Mouse (Mus musculus): ENCODE results near the gene Ccl5. TPM values are rescaled to one million over a fixed set of nuclear protein-coding genes. Genes with fewer than 3 reads are reported as not detected.

Gene Ccl5
- polyA plus RNA-seq, 1 experiment from 2014 or later: 1.8 TPM

- ATAC-seq: no peak
Measured at GRCm38 (mm10) chr11:83550186-83550632, 19.9 kb upstream of the Ccl5 start.

GRCm38 (mm10) chr11:83544214-83544613, 13.9 kb upstream of the Ccl5 start:
- no peaks in the 10 kb centered on the region for H3K9me3 ChIP-seq (ENCODE audit: control insufficient read depth)
- WGBS: 58% methylated on average over 3 of the region's 3 CpGs
- no peak overlapping the region for H3K27ac ChIP-seq (ENCODE audit: low read depth, low read length)
- H3K4me1 ChIP-seq (replicated peaks; ENCODE audit: control insufficient read depth, insufficient read depth, low read length): no peaks in the 10 kb centered on the region
- H3K36me3 ChIP-seq (ENCODE audit: control insufficient read depth, insufficient read depth): no peaks in the 10 kb centered on the region
- H3K4me3 ChIP-seq (ENCODE audit: low read depth, low read length): no peak overlapping the region
- no peak for TF ChIP-seq CTCF (IDR thresholded peaks at IDR 0.05; ENCODE audit: low read depth)
- H3K4me2 ChIP-seq (replicated peaks; ENCODE audit: low read depth): no peak overlapping the region
- no peak for ATAC-seq
- H3K9ac ChIP-seq (ENCODE audit: low read depth, low read length): no peak overlapping the region
- no peaks in the 10 kb centered on the region for H3K27me3 ChIP-seq (replicated peaks; ENCODE audit: control insufficient read depth, insufficient read depth, low read length)

More at GRCm38 (mm10) chr11:83550186-83550632, 19.9 kb upstream of the Ccl5 start:
- H3K27ac ChIP-seq (ENCODE audit: low read depth, low read length): no peak overlapping the region
- H3K4me1 ChIP-seq (replicated peaks; ENCODE audit: control insufficient read depth, insufficient read depth, low read length): no peaks in the 10 kb centered on the region
- H3K4me3 ChIP-seq (ENCODE audit: low read depth, low read length): no peak overlapping the region
- 79% methylated on average over 5 of the region's 5 CpGs for WGBS
- no peak overlapping the region for H3K9ac ChIP-seq (ENCODE audit: low read depth, low read length)
- no peaks in the 10 kb centered on the region for H3K27me3 ChIP-seq (replicated peaks; ENCODE audit: control insufficient read depth, insufficient read depth, low read length)
- no peaks in the 10 kb centered on the region for H3K36me3 ChIP-seq (ENCODE audit: control insufficient read depth, insufficient read depth)
- H3K4me2 ChIP-seq (replicated peaks; ENCODE audit: low read depth): no peak overlapping the region
- TF ChIP-seq CTCF (IDR thresholded peaks at IDR 0.05; ENCODE audit: low read depth): no peak
- H3K9me3 ChIP-seq (ENCODE audit: control insufficient read depth): no peaks in the 10 kb centered on the region

- 79% methylated on average over 3 of the region's 3 CpGs for WGBS
- Histone ChIP-seq H3K4me2 (replicated peaks; ENCODE audit: low read depth) (no peak overlapping the region), H3K4me1 (replicated peaks; ENCODE audit: control insufficient read depth, insufficient read depth, low read length) (no peaks in the 10 kb centered on the region), H3K27me3 (replicated peaks; ENCODE audit: control insufficient read depth, insufficient read depth, low read length) (no peaks in the 10 kb centered on the region), H3K36me3 (ENCODE audit: control insufficient read depth, insufficient read depth) (no peaks in the 10 kb centered on the region), H3K9ac (ENCODE audit: low read depth, low read length) (no peak overlapping the region), H3K9me3 (ENCODE audit: control insufficient read depth) (no peaks in the 10 kb centered on the region), H3K4me3 (ENCODE audit: low read depth, low read length) (no peak overlapping the region), H3K27ac (ENCODE audit: low read depth, low read length) (no peak overlapping the region)
- no peak for TF ChIP-seq CTCF (IDR thresholded peaks at IDR 0.05; ENCODE audit: low read depth)
- ATAC-seq: no peak
Measured at GRCm38 (mm10) chr11:83541415-83541814, 11.1 kb upstream of the Ccl5 start.

- Histone ChIP-seq H3K9me3 (ENCODE audit: control insufficient read depth) (no peaks in the 10 kb centered on the region), H3K4me2 (replicated peaks; ENCODE audit: low read depth) (no peak overlapping the region), H3K4me1 (replicated peaks; ENCODE audit: control insufficient read depth, insufficient read depth, low read length) (no peaks in the 10 kb centered on the region), H3K36me3 (ENCODE audit: control insufficient read depth, insufficient read depth) (no peaks in the 10 kb centered on the region), H3K27ac (ENCODE audit: low read depth, low read length) (no peak overlapping the region), H3K27me3 (replicated peaks; ENCODE audit: control insufficient read depth, insufficient read depth, low read length) (no peaks in the 10 kb centered on the region), H3K4me3 (ENCODE audit: low read depth, low read length) (no peak overlapping the region), H3K9ac (ENCODE audit: low read depth, low read length) (no peak overlapping the region)
- TF ChIP-seq CTCF (IDR thresholded peaks at IDR 0.05; ENCODE audit: low read depth): no peak
- WGBS: 78% methylated on average over 2 of the region's 2 CpGs
- ATAC-seq: 0 out of 2 replicates have a peak, but pooled peaks have one; percentile 28
Measured at GRCm38 (mm10) chr11:83540931-83541330, 10.6 kb upstream of the Ccl5 start.

GRCm38 (mm10) chr11:83538705-83539314, 8.5 kb upstream of the Ccl5 start:
- Histone ChIP-seq H3K27me3 (replicated peaks; ENCODE audit: control insufficient read depth, insufficient read depth, low read length) (no peaks in the 10 kb centered on the region), H3K9me3 (ENCODE audit: control insufficient read depth) (no peaks in the 10 kb centered on the region), H3K4me3 (ENCODE audit: low read depth, low read length) (no peak overlapping the region), H3K9ac (ENCODE audit: low read depth, low read length) (no peak overlapping the region), H3K36me3 (ENCODE audit: control insufficient read depth, insufficient read depth) (no peaks in the 10 kb centered on the region), H3K4me2 (replicated peaks; ENCODE audit: low read depth) (no peak overlapping the region), H3K27ac (ENCODE audit: low read depth, low read length) (no peak overlapping the region), H3K4me1 (replicated peaks; ENCODE audit: control insufficient read depth, insufficient read depth, low read length) (no peaks in the 10 kb centered on the region)
- 48% methylated on average over 3 of the region's 3 CpGs for WGBS
- TF ChIP-seq CTCF (IDR thresholded peaks at IDR 0.05; ENCODE audit: low read depth): no peak
- ATAC-seq: no peak

GRCm38 (mm10) chr11:83536831-83537230, 6.5 kb upstream of the Ccl5 start:
- H3K4me1 ChIP-seq (replicated peaks; ENCODE audit: control insufficient read depth, insufficient read depth, low read length): no peaks in the 10 kb centered on the region
- no peaks in the 10 kb centered on the region for H3K36me3 ChIP-seq (ENCODE audit: control insufficient read depth, insufficient read depth)
- no peaks in the 10 kb centered on the region for H3K9me3 ChIP-seq (ENCODE audit: control insufficient read depth)
- no peak overlapping the region for H3K4me2 ChIP-seq (replicated peaks; ENCODE audit: low read depth)
- 67% methylated on average over 3 of the region's 3 CpGs for WGBS
- H3K4me3 ChIP-seq (ENCODE audit: low read depth, low read length): no peak overlapping the region
- H3K27me3 ChIP-seq (replicated peaks; ENCODE audit: control insufficient read depth, insufficient read depth, low read length): no peaks in the 10 kb centered on the region
- no peak for ATAC-seq
- no peak for TF ChIP-seq CTCF (IDR thresholded peaks at IDR 0.05; ENCODE audit: low read depth)
- H3K9ac ChIP-seq (ENCODE audit: low read depth, low read length): no peak overlapping the region
- no peak overlapping the region for H3K27ac ChIP-seq (ENCODE audit: low read depth, low read length)
